Mouse (Mus musculus): ENCODE measurements around the gene Casq1. TPM values are rescaled to one million over a fixed set of nuclear protein-coding genes. Genes with fewer than 3 reads are reported as not detected.
"Not testable (repeated sequence)": the region's sequence is repeated elsewhere in the genome, so short reads cannot be mapped to it uniquely, and the experiment has no call there.

Gene Casq1
- polyA plus RNA-seq (2016; fragmentation: Nextera tagmentation; extraction: Ambion mirVana): 225 and 307 TPM in 2 replicates

GRCm38 (mm10) chr1:172219451-172220406 lies at the start of gene Casq1:
TSS of gene Casq1 (minus strand) at chr1:172219868.
- WGBS: 55% methylated on average over 19 of the region's 19 CpGs
- H3K4me1 ChIP-seq: peaks cover 73% of the 10 kb centered on the region
- peaks cover 11% of the 10 kb centered on the region; the same call in 1 of the 2 replicates for H3K36me3 ChIP-seq
- peak within 1 kb of the TSS; percentile 41 for H3K4me3 ChIP-seq
- no peaks in the 10 kb centered on the region for H3K9me3 ChIP-seq
- no peaks in the 10 kb centered on the region for H3K27me3 ChIP-seq (ENCODE audit: insufficient read depth, poor library complexity, severe bottlenecking)
- H3K27ac ChIP-seq: peak within 1 kb of the TSS; percentile 90
- no peak for DNase-seq (ENCODE audit: low spot score)

- 67% methylated on average over 8 of the region's 8 CpGs for WGBS
- H3K9me3 ChIP-seq: no peaks in the 10 kb centered on the region
- no peak for DNase-seq (ENCODE audit: low spot score)
- H3K27me3 ChIP-seq (ENCODE audit: insufficient read depth, poor library complexity, severe bottlenecking): no peaks in the 10 kb centered on the region
- peak within 1 kb of the TSS; percentile 57; the same call in 1 of the 2 replicates for H3K27ac ChIP-seq
- H3K36me3 ChIP-seq: no peaks in the 10 kb centered on the region
- no peak within 1 kb of the TSS for H3K4me3 ChIP-seq
- peaks cover 9% of the 10 kb centered on the region; the same call in 1 of the 2 replicates for H3K4me1 ChIP-seq
Measured at GRCm38 (mm10) chr1:172261477-172262078, 41.9 kb upstream of the Casq1 start, which contains the start of gene Igsf8. TSS of gene Igsf8 (plus strand) at chr1:172261641.

- DNase-seq (ENCODE audit: low spot score): no peak
- Histone ChIP-seq H3K4me1 (peaks cover 9% of the 10 kb centered on the region; the same call in 1 of the 2 replicates), H3K27me3 (ENCODE audit: insufficient read depth, poor library complexity, severe bottlenecking) (no peaks in the 10 kb centered on the region), H3K36me3 (no peaks in the 10 kb centered on the region), H3K4me3 (no peak within 1 kb of the TSS), H3K9me3 (no peaks in the 10 kb centered on the region), H3K27ac (no peak within 1 kb of the TSS)
- WGBS: 88% methylated on average over 6 of the region's 6 CpGs
Measured at GRCm38 (mm10) chr1:172258314-172258713, 38.6 kb upstream of the Casq1 start, which contains the start of gene Atp1a4. TSS of gene Atp1a4 (minus strand) at chr1:172258414.

GRCm38 (mm10) chr1:172247679-172248078 lies 28.0 kb upstream of the Casq1 start:
- Histone ChIP-seq H3K27ac (no peak overlapping the region), H3K4me3 (no peak overlapping the region), H3K36me3 (no peaks in the 10 kb centered on the region), H3K4me1 (peaks cover 17% of the 10 kb centered on the region; the same call in 1 of the 2 replicates), H3K27me3 (ENCODE audit: insufficient read depth, poor library complexity, severe bottlenecking) (no peaks in the 10 kb centered on the region), H3K9me3 (no peaks in the 10 kb centered on the region)
- no peak for DNase-seq (ENCODE audit: low spot score)
- WGBS: 43% methylated on average over 2 of the region's 2 CpGs

GRCm38 (mm10) chr1:172247216-172247615 lies 27.5 kb upstream of the Casq1 start:
- peaks cover 21% of the 10 kb centered on the region; the same call in 1 of the 2 replicates for H3K4me1 ChIP-seq
- no peaks in the 10 kb centered on the region for H3K36me3 ChIP-seq
- no peaks in the 10 kb centered on the region for H3K27me3 ChIP-seq (ENCODE audit: insufficient read depth, poor library complexity, severe bottlenecking)
- no peak overlapping the region for H3K4me3 ChIP-seq
- no peak overlapping the region for H3K27ac ChIP-seq
- H3K9me3 ChIP-seq: no peaks in the 10 kb centered on the region
- 73% methylated on average over 4 of the region's 4 CpGs for WGBS
- no peak for DNase-seq (ENCODE audit: low spot score)

- DNase-seq (ENCODE audit: low spot score): peak; percentile 72
- Histone ChIP-seq H3K27ac (peak overlapping the region; percentile 44; the same call in 1 of the 2 replicates), H3K4me3 (peak overlapping the region; percentile 40), H3K4me1 (peaks cover 21% of the 10 kb centered on the region; the same call in 1 of the 2 replicates)
- not testable (repeated sequence) for H3K27me3 ChIP-seq (ENCODE audit: insufficient read depth, poor library complexity, severe bottlenecking); H3K9me3 ChIP-seq; H3K36me3 ChIP-seq
- 23% methylated on average over 23 of the region's 23 CpGs for WGBS
Measured at GRCm38 (mm10) chr1:172244645-172245044, 25.0 kb upstream of the Casq1 start.

- Histone ChIP-seq H3K4me1 (peaks cover 21% of the 10 kb centered on the region; the same call in 1 of the 2 replicates), H3K9me3 (no peaks in the 10 kb centered on the region), H3K36me3 (no peaks in the 10 kb centered on the region), H3K4me3 (peak overlapping the region; percentile 40), H3K27ac (peak overlapping the region; percentile 86; the same call in 1 of the 2 replicates), H3K27me3 (ENCODE audit: insufficient read depth, poor library complexity, severe bottlenecking) (no peaks in the 10 kb centered on the region)
- peak; percentile 76 for DNase-seq (ENCODE audit: low spot score)
- 22% methylated on average over 16 of the region's 16 CpGs for WGBS
Measured at GRCm38 (mm10) chr1:172243547-172244205, 24.0 kb upstream of the Casq1 start.

GRCm38 (mm10) chr1:172242401-172242800 lies 22.7 kb upstream of the Casq1 start:
- Histone ChIP-seq H3K36me3 (no peaks in the 10 kb centered on the region), H3K27ac (peak overlapping the region; percentile 86), H3K27me3 (ENCODE audit: insufficient read depth, poor library complexity, severe bottlenecking) (no peaks in the 10 kb centered on the region), H3K9me3 (no peaks in the 10 kb centered on the region), H3K4me1 (peaks cover 21% of the 10 kb centered on the region; the same call in 1 of the 2 replicates), H3K4me3 (no peak overlapping the region)
- WGBS: 37% methylated on average over 2 of the region's 2 CpGs
- peak; percentile 83 for DNase-seq (ENCODE audit: low spot score)

GRCm38 (mm10) chr1:172240945-172241708 lies 21.5 kb upstream of the Casq1 start:
- no peak for DNase-seq (ENCODE audit: low spot score)

GRCm38 (mm10) chr1:172229215-172229614 lies 9.5 kb upstream of the Casq1 start:
- 87% methylated on average over 1 of the region's 1 CpGs for WGBS
- H3K9me3 ChIP-seq: no peaks in the 10 kb centered on the region
- H3K4me3 ChIP-seq: no peak overlapping the region
- no peaks in the 10 kb centered on the region for H3K36me3 ChIP-seq
- no peak for DNase-seq (ENCODE audit: low spot score)
- H3K27ac ChIP-seq: no peak overlapping the region
- H3K4me1 ChIP-seq: peaks cover 18% of the 10 kb centered on the region
- H3K27me3 ChIP-seq (ENCODE audit: insufficient read depth, poor library complexity, severe bottlenecking): no peaks in the 10 kb centered on the region

More at GRCm38 (mm10) chr1:172240945-172241708, 21.5 kb upstream of the Casq1 start:
- WGBS: 69% methylated on average over 6 of the region's 6 CpGs
- H3K27me3 ChIP-seq (ENCODE audit: insufficient read depth, poor library complexity, severe bottlenecking): no peaks in the 10 kb centered on the region
- no peaks in the 10 kb centered on the region for H3K9me3 ChIP-seq
- peak overlapping the region; percentile 86 for H3K27ac ChIP-seq
- H3K4me1 ChIP-seq: peaks cover 21% of the 10 kb centered on the region; the same call in 1 of the 2 replicates
- H3K36me3 ChIP-seq: no peaks in the 10 kb centered on the region
- H3K4me3 ChIP-seq: no peak overlapping the region

GRCm38 (mm10) chr1:172228209-172228608 lies 8.5 kb upstream of the Casq1 start:
- 85% methylated on average over 2 of the region's 2 CpGs for WGBS
- H3K9me3 ChIP-seq: no peaks in the 10 kb centered on the region
- H3K27me3 ChIP-seq (ENCODE audit: insufficient read depth, poor library complexity, severe bottlenecking): no peaks in the 10 kb centered on the region
- no peak overlapping the region for H3K27ac ChIP-seq
- peaks cover 23% of the 10 kb centered on the region for H3K4me1 ChIP-seq
- no peaks in the 10 kb centered on the region for H3K36me3 ChIP-seq
- DNase-seq (ENCODE audit: low spot score): no peak
- no peak overlapping the region for H3K4me3 ChIP-seq
